Mouse (Mus musculus) hindbrain, embryonic 16.5 days (tissue): ENCODE data around the gene Btd. TPM values are rescaled to one million over a fixed set of nuclear protein-coding genes. Genes with fewer than 3 reads are reported as not detected.
"Not testable (repeated sequence)": the region's sequence is repeated elsewhere in the genome, so short reads cannot be mapped to it uniquely, and the experiment has no call there.

ENCODE experiments used
- ATAC-seq: fragments of 200-750 bp; cut with Nextera tagmentation; 2 replicates; pipeline ENCODE4 v1.8.0; 2017; ENCODE audit warnings: moderate TSS enrichment, moderate library complexity
- H3K27ac ChIP-seq: fragments of 300-500 bp; sonication (generic); 2 replicates; pipeline ENCODE4 v1.5.1; 2014; ENCODE audit warnings: low read depth, mild to moderate bottlenecking, control low read depth, low read length, moderate library complexity
- H3K27me3 ChIP-seq: fragments of 300-500 bp; sonication (generic); replicated peaks from 2 replicates; pipeline ENCODE4 v1.6.1; 2014; ENCODE audit warnings: low read length; ENCODE audit not compliant: control insufficient read depth, insufficient read depth
- H3K36me3 ChIP-seq: fragments of 300-500 bp; sonication (generic); 2 replicates; pipeline ENCODE4 v1.6.1; 2014; ENCODE audit warnings: mild to moderate bottlenecking, low read length, moderate library complexity, mixed read lengths; ENCODE audit not compliant: control insufficient read depth, insufficient read depth
- H3K4me1 ChIP-seq: fragments of 300-500 bp; sonication (generic); 2 replicates; pipeline ENCODE4 v1.6.1; 2014; ENCODE audit warnings: low read depth, low read length; ENCODE audit not compliant: control insufficient read depth, insufficient read depth
- H3K4me2 ChIP-seq: fragments of 300-500 bp; sonication (generic); 2 replicates; pipeline ENCODE4 v1.6.1; 2014; ENCODE audit warnings: mild to moderate bottlenecking, low read length, control low read depth, moderate library complexity
- H3K4me3 ChIP-seq: fragments of 300-500 bp; sonication (generic); 2 replicates; pipeline ENCODE4 v1.5.1; 2014; ENCODE audit warnings: mild to moderate bottlenecking, low read length, control low read depth, moderate library complexity
- H3K9ac ChIP-seq: fragments of 300-500 bp; sonication (generic); 2 replicates; pipeline ENCODE4 v1.6.1; 2014; ENCODE audit warnings: low read depth, mild to moderate bottlenecking, control low read depth, low read length, moderate library complexity
- H3K9me3 ChIP-seq: fragments of 300-500 bp; sonication (generic); 2 replicates; pipeline ENCODE4 v1.6.1; 2014; ENCODE audit warnings: mild to moderate bottlenecking, low read length, moderate library complexity; ENCODE audit not compliant: control insufficient read depth
- WGBS: fragments of 180-500 bp; shearing (Covaris S2); extraction: QIAGEN DNeasy Blood & Tissue Kit; methylation state at CpG from one replicate; pipeline ENCODE4 v1.1.7; 2014; 5-methylcytosine and 5-hydroxymethylcytosine counted together
- polyA plus RNA-seq: library from polyadenylated mRNA; unstranded; fragments of >200 nt; fragmentation: Nextera tagmentation; extraction: Ambion mirVana; gene quantifications from 2 replicates; pipeline ENCODE4 v1.2.1, GENCODE M21; 2015

Btd gene
- 20.7 and 22.4 TPM in 2 replicates for polyA plus RNA-seq

DNA sequence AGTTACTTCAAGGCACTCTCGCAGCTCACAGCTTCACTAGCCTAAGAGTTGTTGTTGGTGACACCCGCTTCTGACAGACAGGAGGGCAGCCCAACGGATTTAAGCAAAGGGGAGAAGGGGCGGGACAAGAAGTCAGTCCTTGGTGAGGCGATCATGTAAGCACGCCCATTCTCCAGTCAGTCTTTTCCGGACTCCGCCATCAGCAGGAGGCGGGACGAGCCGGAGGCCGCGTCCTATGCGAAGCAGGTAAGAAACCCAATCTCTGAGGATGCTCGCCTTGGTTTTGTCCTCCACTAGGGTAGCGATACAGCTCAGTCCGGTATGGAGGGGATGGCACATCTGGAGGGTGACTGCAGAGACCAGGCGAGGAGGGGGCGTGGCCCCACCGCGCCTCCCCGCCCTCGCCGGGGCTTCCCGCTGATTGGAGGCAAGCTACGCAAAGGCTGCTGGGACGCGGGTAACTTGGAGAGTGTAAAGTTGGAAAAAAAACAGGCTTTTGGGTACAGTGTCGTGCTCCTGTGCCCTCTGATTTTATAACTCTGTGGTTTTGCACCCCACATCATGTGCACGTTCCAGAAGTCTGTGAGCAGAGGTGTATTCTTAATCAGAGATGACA is at the start of gene Btd, which contains the start of gene Hacl1:
Gene Btd, plus strand, starts transcription at position 139 of the 616 bp plus-strand sequence.
Gene Hacl1, minus strand, starts transcription at position 397 of the 616 bp plus-strand sequence.
- peak within 1 kb of the TSS; percentile 97 for H3K4me2 ChIP-seq
- WGBS, result 0% methylated on average over 30 of the region's 30 CpGs
- H3K9me3 ChIP-seq, result no peaks in the 10 kb centered on the region
- H3K27me3 ChIP-seq, result no peaks in the 10 kb centered on the region
- peak within 1 kb of the TSS; percentile 75 for H3K9ac ChIP-seq
- H3K36me3 ChIP-seq, result no peaks in the 10 kb centered on the region
- peak; percentile 99 for ATAC-seq
- peak within 1 kb of the TSS; percentile 60 for H3K4me3 ChIP-seq
- peaks cover 11% of the 10 kb centered on the region for H3K4me1 ChIP-seq
- peak within 1 kb of the TSS; percentile 86 for H3K27ac ChIP-seq

DNA sequence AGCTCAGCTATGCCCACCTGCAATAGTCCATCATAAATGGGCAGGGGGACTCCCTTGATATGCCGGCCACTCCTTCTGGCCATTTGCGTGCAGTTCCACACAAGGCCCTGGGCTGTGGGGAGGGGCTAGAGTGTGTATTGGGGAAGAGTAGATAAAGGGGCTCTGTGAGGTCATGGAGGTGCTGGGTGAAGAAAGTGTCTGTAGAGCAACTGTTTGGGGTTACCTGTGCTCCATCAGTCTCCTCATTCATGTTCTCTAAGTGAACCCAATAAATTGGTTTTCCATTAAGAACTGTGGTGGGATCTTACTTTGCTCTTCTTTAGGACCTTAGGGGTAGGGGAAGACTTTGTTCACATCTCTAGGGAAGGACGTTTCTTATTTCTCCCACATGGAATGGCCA is 49.6 kb upstream of the Btd start, which contains the start of gene Colq:
Gene Colq, minus strand, starts transcription at position 101 of the 400 bp plus-strand sequence.
- Histone ChIP-seq H3K9me3 (no peaks in the 10 kb centered on the region), H3K36me3 (no peaks in the 10 kb centered on the region), H3K27me3 (no peaks in the 10 kb centered on the region), H3K9ac (no peak within 1 kb of the TSS), H3K27ac (no peak within 1 kb of the TSS), H3K4me3 (no peak within 1 kb of the TSS), H3K4me1 (no peaks in the 10 kb centered on the region), H3K4me2 (no peak within 1 kb of the TSS)
- 83% methylated on average over 3 of the region's 3 CpGs for WGBS
- ATAC-seq, result no peak

DNA sequence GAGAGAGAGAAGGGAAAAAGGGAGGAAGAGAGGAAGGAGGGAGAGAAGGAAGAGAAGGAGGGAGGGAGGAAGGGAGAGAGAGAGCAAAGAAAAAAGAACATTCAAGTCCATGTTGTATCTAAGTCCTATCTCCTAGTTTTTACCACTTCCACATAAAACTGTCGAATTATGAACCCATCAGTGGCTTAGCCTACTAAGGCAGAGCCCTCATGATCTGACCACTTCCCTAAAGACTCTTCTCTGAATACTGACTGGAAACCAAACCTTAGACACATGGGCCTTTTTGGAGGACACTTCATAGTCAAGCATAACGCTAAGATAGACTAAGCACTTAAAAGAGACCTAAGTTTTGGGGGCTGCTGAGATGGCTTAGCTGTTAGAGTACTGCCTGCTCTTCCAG is 47.8 kb upstream of the Btd start:
- Histone ChIP-seq H3K4me3 (no peak overlapping the region), H3K9ac (no peak overlapping the region), H3K4me1 (no peaks in the 10 kb centered on the region), H3K27me3 (no peaks in the 10 kb centered on the region), H3K27ac (no peak overlapping the region), H3K4me2 (no peak overlapping the region), H3K9me3 (no peaks in the 10 kb centered on the region), H3K36me3 (no peaks in the 10 kb centered on the region)
- no peak for ATAC-seq
- 85% methylated on average over 2 of the region's 2 CpGs for WGBS

DNA sequence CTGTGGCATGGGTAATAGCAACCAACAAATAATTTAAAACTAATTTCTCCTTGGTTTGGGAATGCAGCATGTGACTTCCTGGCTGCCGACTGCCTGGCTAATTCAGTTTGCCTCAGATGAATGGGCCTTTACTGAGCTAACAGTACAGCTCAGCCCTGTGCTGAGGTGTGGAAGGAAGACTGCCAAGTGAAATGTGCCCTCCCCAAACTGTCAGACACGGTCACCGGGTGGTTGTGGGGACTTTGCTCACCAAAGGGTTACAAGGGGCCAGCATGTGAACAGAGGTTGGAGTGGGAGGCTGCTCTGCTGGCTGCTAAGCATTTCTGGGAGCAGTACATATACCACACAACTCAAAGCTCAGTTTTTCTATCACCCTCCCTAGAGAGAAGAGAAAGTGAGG is 46.1 kb upstream of the Btd start:
- Histone ChIP-seq H3K36me3 (no peaks in the 10 kb centered on the region), H3K27me3 (no peaks in the 10 kb centered on the region), H3K9ac (no peak overlapping the region), H3K4me2 (no peak overlapping the region), H3K4me3 (no peak overlapping the region), H3K9me3 (no peaks in the 10 kb centered on the region), H3K27ac (no peak overlapping the region), H3K4me1 (no peaks in the 10 kb centered on the region)
- ATAC-seq, result no peak
- 75% methylated on average over 3 of the region's 3 CpGs for WGBS

GRCm38 (mm10) chr14:31596408-31596807 is 44.4 kb upstream of the Btd start:
- WGBS, result 81% methylated on average over 7 of the region's 7 CpGs
- ATAC-seq, result no peak
- Histone ChIP-seq H3K4me3 (no peak overlapping the region), H3K36me3 (no peaks in the 10 kb centered on the region), H3K4me1 (no peaks in the 10 kb centered on the region), H3K9ac (no peak overlapping the region), H3K4me2 (no peak overlapping the region), H3K27ac (no peak overlapping the region), H3K27me3 (no peaks in the 10 kb centered on the region), H3K9me3 (no peaks in the 10 kb centered on the region)

- no peak for ATAC-seq
- Histone ChIP-seq H3K9ac (no peak overlapping the region), H3K4me2 (no peak overlapping the region), H3K4me1 (no peaks in the 10 kb centered on the region), H3K27ac (no peak overlapping the region), H3K4me3 (no peak overlapping the region), H3K9me3 (no peaks in the 10 kb centered on the region), H3K36me3 (no peaks in the 10 kb centered on the region), H3K27me3 (no peaks in the 10 kb centered on the region)
- WGBS, result 97% methylated on average over 4 of the region's 4 CpGs
Observed at GRCm38 (mm10) chr14:31597446-31597845, 43.4 kb upstream of the Btd start.

DNA sequence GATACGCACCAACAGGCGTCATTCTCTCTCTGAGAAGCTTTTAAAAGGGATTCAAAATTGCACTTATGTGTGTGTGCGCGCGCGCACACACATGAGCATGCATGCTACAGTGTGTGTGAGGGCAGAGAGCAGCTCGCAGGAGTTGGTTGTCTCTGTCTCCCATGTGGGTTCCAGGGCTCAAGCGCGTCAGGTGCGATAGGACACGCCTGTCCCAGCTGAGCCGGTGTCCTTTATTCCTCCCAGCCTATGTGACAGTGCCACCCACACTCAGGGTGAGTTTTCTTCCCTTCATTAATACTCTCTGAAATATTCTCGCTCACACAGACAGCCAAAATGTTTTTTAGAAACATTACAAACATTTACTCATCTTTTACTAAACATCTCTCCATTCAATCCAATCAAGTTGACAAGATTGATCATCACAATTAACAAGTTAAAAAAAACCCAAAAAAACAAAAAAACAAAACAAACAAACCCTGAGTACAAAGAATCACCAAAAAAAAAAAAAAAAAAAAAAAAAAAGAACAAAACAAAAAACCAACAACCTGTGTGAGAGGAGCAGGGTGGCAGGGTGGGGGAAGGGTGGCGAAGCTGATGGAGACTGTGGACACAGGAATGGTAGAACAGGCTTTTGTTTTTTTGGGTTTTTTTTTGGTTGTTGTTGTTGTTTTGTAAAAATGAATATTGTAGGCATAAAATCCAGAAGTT is 38.8 kb upstream of the Btd start:
- H3K4me2 ChIP-seq, result no peak overlapping the region
- ATAC-seq, result no peak
- H3K9ac ChIP-seq, result no peak overlapping the region
- H3K36me3 ChIP-seq, result no peaks in the 10 kb centered on the region
- no peaks in the 10 kb centered on the region for H3K4me1 ChIP-seq
- H3K27me3 ChIP-seq, result no peaks in the 10 kb centered on the region
- H3K27ac ChIP-seq, result no peak overlapping the region
- H3K9me3 ChIP-seq, result no peaks in the 10 kb centered on the region
- no peak overlapping the region for H3K4me3 ChIP-seq
- WGBS, result 91% methylated on average over 14 of the region's 14 CpGs

DNA sequence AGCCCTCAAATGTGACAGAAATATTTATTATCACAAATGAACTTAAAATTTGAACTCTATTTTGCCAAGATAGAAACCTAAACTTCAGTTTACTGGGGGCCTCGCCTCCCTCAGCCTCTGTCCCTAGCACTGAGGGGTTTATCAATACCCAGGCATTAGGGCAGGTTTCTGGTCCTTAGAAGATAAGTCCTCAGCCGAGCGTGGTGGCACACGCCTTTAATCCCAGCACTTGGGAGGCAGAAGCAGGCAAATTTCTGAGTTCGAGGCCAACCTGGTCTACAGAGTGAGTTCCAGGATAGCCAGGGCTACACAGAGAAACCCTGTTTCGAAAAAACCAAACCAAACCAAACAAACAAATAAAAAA is 38.2 kb upstream of the Btd start:
- not testable (repeated sequence) for H3K9ac ChIP-seq, H3K27ac ChIP-seq, H3K27me3 ChIP-seq, H3K4me3 ChIP-seq, H3K4me2 ChIP-seq, H3K9me3 ChIP-seq, ATAC-seq, H3K36me3 ChIP-seq, H3K4me1 ChIP-seq
- 88% methylated on average over 6 of the region's 6 CpGs for WGBS

DNA sequence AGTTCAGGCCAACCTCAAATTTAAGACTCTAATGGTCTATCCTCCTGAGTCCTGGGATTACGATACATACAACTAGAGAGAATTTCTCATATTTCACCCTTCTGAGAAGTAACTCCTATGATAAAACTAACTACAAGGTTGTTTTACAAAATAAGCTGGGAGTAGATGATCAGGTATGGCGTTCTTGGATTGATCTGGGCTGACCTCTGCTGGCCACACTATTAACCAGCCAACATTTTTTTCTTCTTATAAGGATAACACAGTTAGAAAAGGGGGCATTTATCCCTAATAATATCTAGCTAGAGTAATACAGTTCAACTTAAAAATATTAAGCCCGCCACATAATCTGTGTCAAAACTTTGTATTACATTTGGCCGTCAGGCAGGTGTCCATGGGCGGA is 35.9 kb upstream of the Btd start:
- no peak overlapping the region for H3K27ac ChIP-seq
- no peak overlapping the region for H3K4me2 ChIP-seq
- ATAC-seq, result no peak
- no peaks in the 10 kb centered on the region for H3K36me3 ChIP-seq
- H3K4me1 ChIP-seq, result no peaks in the 10 kb centered on the region
- no peaks in the 10 kb centered on the region for H3K9me3 ChIP-seq
- H3K4me3 ChIP-seq, result no peak overlapping the region
- no peaks in the 10 kb centered on the region for H3K27me3 ChIP-seq
- 79% methylated on average over 5 of the region's 5 CpGs for WGBS
- no peak overlapping the region for H3K9ac ChIP-seq
